Mouse (Mus musculus): ENCODE data around the gene Hoxa3. TPM values are rescaled to one million over a fixed set of nuclear protein-coding genes. Genes with fewer than 3 reads are reported as not detected.

The Hoxa3 gene
- total and polyA plus RNA-seq, 3 experiments, result 0.08 to 0.38 (median 0.34) TPM

GRCm38 (mm10) chr6:52157466-52158275 is 55.5 kb downstream of the Hoxa3 start:
- peaks cover 7% of the 10 kb centered on the region; the same call in 1 of the 2 replicates for H3K79me2 ChIP-seq (replicated peaks; ENCODE audit: control insufficient read depth, extremely low read depth, insufficient read depth, poor library complexity, severe bottlenecking)
- peak; percentile 62 for TF ChIP-seq EP300 (IDR thresholded peaks at IDR 0.05; ENCODE audit: low read length)
- no peak for TF ChIP-seq UBTF (IDR thresholded peaks at IDR 0.05; ENCODE audit: low read depth, low read length)
- TF ChIP-seq IRF4 (IDR thresholded peaks at IDR 0.05; ENCODE audit: low read depth, low read length), result peak; percentile 86
- no peak; the same call in 1 of the 2 replicates for TF ChIP-seq ELF1 (IDR thresholded peaks at IDR 0.05; ENCODE audit: low read depth, low read length)
- in situ Hi-C loops (cut with MboI; ENCODE audit: low pct_ligation_motif_present, low pct_unique_long_range_greater_than_20kb, low sequenced_read_pairs) (no loop called here), dilution Hi-C loops (cut with MboI; ENCODE audit: extremely low pct_ligation_motif_present, extremely low pct_unique_long_range_greater_than_20kb, low sequenced_read_pairs) (no loop called here)
- H3K27me3 ChIP-seq (replicated peaks), result no peaks in the 10 kb centered on the region
- H3K4me3 ChIP-seq (replicated peaks in 1 of 3; ENCODE audit: low read depth in 2 of 3, low read length in 2 of 3, poor library complexity in 1 of 3), result peak overlapping the region; percentile 15 to 92 (median 83)
- H3K4me2 ChIP-seq (ENCODE audit: insufficient read depth, low read depth, poor library complexity, severe bottlenecking), result peak overlapping the region; percentile 72
- H3K4me1 ChIP-seq (ENCODE audit: control insufficient read depth in 1 of 2, insufficient read depth in 2 of 2), result peaks cover 2 to 17% of the 10 kb centered on the region in 2 experiments; a peak in 3 of 4 replicates
- peaks cover 0 to 17% of the 10 kb centered on the region in 2 experiments for H3K36me3 ChIP-seq (replicated peaks in 1 of 2; ENCODE audit: control insufficient read depth in 1 of 2, insufficient read depth in 1 of 2, low read length in 1 of 2)
- H3K9ac ChIP-seq (ENCODE audit: insufficient read depth, low read depth), result peak overlapping the region; percentile 35; the same call in 1 of the 2 replicates
- H3K9me3 ChIP-seq (replicated peaks; ENCODE audit: low read length), result no peaks in the 10 kb centered on the region
- no peak overlapping the region for H3K27ac ChIP-seq (ENCODE audit: insufficient read depth, low read depth)
- DNase-seq (ENCODE audit: extremely low read depth), result no peak

- TF ChIP-seq USF1 (IDR thresholded peaks at IDR 0.05; ENCODE audit: low read depth, low read length) (no peak), JUND (conservative IDR thresholded peaks at IDR 0.05; ENCODE audit: low read depth, low read length) (no peak), PAX5 (IDR thresholded peaks at IDR 0.05; ENCODE audit: low read length) (no peak), ZMIZ1 (IDR thresholded peaks at IDR 0.05; ENCODE audit: low read depth, low read length) (no peak), MAX (IDR thresholded peaks at IDR 0.05; ENCODE audit: low read length) (no peak), MAZ (IDR thresholded peaks at IDR 0.05; ENCODE audit: low read depth, low read length) (no peak), MEF2A (IDR thresholded peaks at IDR 0.05; ENCODE audit: borderline replicate concordance, low read depth, low read length) (no peak), EP300 (IDR thresholded peaks at IDR 0.05; ENCODE audit: low read length) (no peak), RAD21 (IDR thresholded peaks at IDR 0.05; ENCODE audit: low read depth, low read length) (no peak), GABPA (IDR thresholded peaks at IDR 0.05; ENCODE audit: insufficient replicate concordance, low read depth, low read length) (no peak), BHLHE40 (IDR thresholded peaks at IDR 0.05; ENCODE audit: low read depth, low read length) (no peak), RCOR1 (conservative IDR thresholded peaks at IDR 0.05; ENCODE audit: low read depth, low read length) (no peak), ETS1 (conservative IDR thresholded peaks at IDR 0.05; ENCODE audit: low read depth, low read length) (no peak), IRF4 (IDR thresholded peaks at IDR 0.05; ENCODE audit: low read depth, low read length) (no peak), POLR2A (IDR thresholded peaks at IDR 0.05; ENCODE audit: low read depth, low read length) (no peak), ZKSCAN1 (IDR thresholded peaks at IDR 0.05; ENCODE audit: borderline replicate concordance, low read depth, low read length) (no peak), USF2 (conservative IDR thresholded peaks at IDR 0.05; ENCODE audit: low read depth, low read length) (no peak), POLR2AphosphoS2 (IDR thresholded peaks at IDR 0.05; ENCODE audit: low read depth, low read length) (no peak), CTCF (conservative IDR thresholded peaks at IDR 0.05 in 1 of 2, IDR thresholded peaks at IDR 0.05 in 1 of 2; ENCODE audit: low read depth in 2 of 2, low read length in 2 of 2) (no peak), HCFC1 (IDR thresholded peaks at IDR 0.05; ENCODE audit: low read depth, low read length) (no peak)
- H3K27me3 ChIP-seq (replicated peaks), result no peaks in the 10 kb centered on the region
- no peak overlapping the region for H3K9ac ChIP-seq (ENCODE audit: insufficient read depth, low read depth)
- H3K79me2 ChIP-seq (replicated peaks; ENCODE audit: control insufficient read depth, extremely low read depth, insufficient read depth, poor library complexity, severe bottlenecking), result peaks cover 7% of the 10 kb centered on the region; the same call in 1 of the 2 replicates
- H3K9me3 ChIP-seq (replicated peaks; ENCODE audit: low read length), result no peaks in the 10 kb centered on the region
- H3K36me3 ChIP-seq (replicated peaks in 1 of 2; ENCODE audit: control insufficient read depth in 1 of 2, insufficient read depth in 1 of 2, low read length in 1 of 2), result peaks cover 0 to 13% of the 10 kb centered on the region in 2 experiments
- H3K4me2 ChIP-seq (ENCODE audit: insufficient read depth, low read depth, poor library complexity, severe bottlenecking), result no peak overlapping the region
- DNase-seq (ENCODE audit: extremely low read depth), result no peak
- no peak overlapping the region for H3K4me3 ChIP-seq (replicated peaks in 1 of 3; ENCODE audit: low read depth in 2 of 3, low read length in 2 of 3, poor library complexity in 1 of 3)
- in situ Hi-C loops (cut with MboI; ENCODE audit: low pct_ligation_motif_present, low pct_unique_long_range_greater_than_20kb, low sequenced_read_pairs), result no loop called here
- dilution Hi-C loops (cut with MboI; ENCODE audit: extremely low pct_ligation_motif_present, extremely low pct_unique_long_range_greater_than_20kb, low sequenced_read_pairs), result no loop called here
- H3K27ac ChIP-seq (ENCODE audit: insufficient read depth, low read depth), result no peak overlapping the region
- H3K4me1 ChIP-seq (ENCODE audit: control insufficient read depth in 1 of 2, insufficient read depth in 2 of 2), result peaks cover 2 to 17% of the 10 kb centered on the region in 2 experiments; a peak in 3 of 4 replicates
These were observed 56.5 kb downstream of the Hoxa3 start for GRCm38 (mm10) chr6:52156551-52157200.

Data from CH12.LX (cell line).